Mouse (Mus musculus): Measurements from ENCODE around the gene D630003M21Rik. TPM values are rescaled to one million over a fixed set of nuclear protein-coding genes. Genes with fewer than 3 reads are reported as not detected.

Gene D630003M21Rik
- polyA plus RNA-seq, 1 experiment from 2014 or later: not detected

GRCm38 (mm10) chr2:158247852-158248251 lies 18.8 kb upstream of the D630003M21Rik start:
- Histone ChIP-seq H3K27ac (no peak overlapping the region), H3K79me2 (ENCODE audit: inconsistent target) (no peaks in the 10 kb centered on the region), H3K36me3 (ENCODE audit: inconsistent target) (no peaks in the 10 kb centered on the region), H3K4me3 (ENCODE audit: inconsistent target) (no peak overlapping the region)
- 88% methylated on average over 6 of the region's 6 CpGs for WGBS (ENCODE audit: missing documents)

- H3K36me3 ChIP-seq (ENCODE audit: inconsistent target): no peaks in the 10 kb centered on the region
- no peaks in the 10 kb centered on the region for H3K79me2 ChIP-seq (ENCODE audit: inconsistent target)
- no peak overlapping the region for H3K27ac ChIP-seq
- H3K4me3 ChIP-seq (ENCODE audit: inconsistent target): no peak overlapping the region
- 100% methylated on average over 2 of the region's 4 CpGs for whole genome bisulfite sequencing (ENCODE audit: missing documents)
These were observed 16.2 kb upstream of the D630003M21Rik start for GRCm38 (mm10) chr2:158245072-158245817.

GRCm38 (mm10) chr2:158243129-158243870 lies 14.3 kb upstream of the D630003M21Rik start:
- no peak overlapping the region for H3K4me3 ChIP-seq (ENCODE audit: inconsistent target)
- H3K36me3 ChIP-seq (ENCODE audit: inconsistent target): no peaks in the 10 kb centered on the region
- no peak overlapping the region for H3K27ac ChIP-seq
- H3K79me2 ChIP-seq (ENCODE audit: inconsistent target): no peaks in the 10 kb centered on the region
- WGBS (ENCODE audit: missing documents): 86% methylated on average over 18 of the region's 18 CpGs

GRCm38 (mm10) chr2:158242170-158242896 lies 13.3 kb upstream of the D630003M21Rik start:
- 88% methylated on average over 18 of the region's 18 CpGs for WGBS (ENCODE audit: missing documents)
- H3K27ac ChIP-seq: no peak overlapping the region
- no peaks in the 10 kb centered on the region for H3K36me3 ChIP-seq (ENCODE audit: inconsistent target)
- no peaks in the 10 kb centered on the region for H3K79me2 ChIP-seq (ENCODE audit: inconsistent target)
- no peak overlapping the region for H3K4me3 ChIP-seq (ENCODE audit: inconsistent target)

GRCm38 (mm10) chr2:158241126-158241738 lies 12.2 kb upstream of the D630003M21Rik start:
- H3K79me2 ChIP-seq (ENCODE audit: inconsistent target): no peaks in the 10 kb centered on the region
- H3K4me3 ChIP-seq (ENCODE audit: inconsistent target): no peak overlapping the region
- WGBS (ENCODE audit: missing documents): 81% methylated on average over 5 of the region's 5 CpGs
- no peaks in the 10 kb centered on the region for H3K36me3 ChIP-seq (ENCODE audit: inconsistent target)
- no peak overlapping the region for H3K27ac ChIP-seq

- Histone ChIP-seq H3K4me3 (ENCODE audit: inconsistent target) (no peak overlapping the region), H3K27ac (no peak overlapping the region), H3K79me2 (ENCODE audit: inconsistent target) (no peaks in the 10 kb centered on the region), H3K36me3 (ENCODE audit: inconsistent target) (no peaks in the 10 kb centered on the region)
- 99% methylated on average over 5 of the region's 5 CpGs for WGBS (ENCODE audit: missing documents)
These were observed 9.1 kb upstream of the D630003M21Rik start for GRCm38 (mm10) chr2:158238101-158238500.

GRCm38 (mm10) chr2:158236698-158237097 lies 7.7 kb upstream of the D630003M21Rik start:
- H3K79me2 ChIP-seq (ENCODE audit: inconsistent target): no peaks in the 10 kb centered on the region

GRCm38 (mm10) chr2:158233106-158233505 lies 4.1 kb upstream of the D630003M21Rik start:
- WGBS (ENCODE audit: missing documents): 36% methylated on average over 3 of the region's 3 CpGs

More at GRCm38 (mm10) chr2:158236698-158237097, 7.7 kb upstream of the D630003M21Rik start:
- H3K4me3 ChIP-seq (ENCODE audit: inconsistent target): no peak overlapping the region
- H3K27ac ChIP-seq: no peak overlapping the region
- H3K36me3 ChIP-seq (ENCODE audit: inconsistent target): no peaks in the 10 kb centered on the region

GRCm38 (mm10) chr2:158232414-158232813 lies 3.4 kb upstream of the D630003M21Rik start:
- no peaks in the 10 kb centered on the region for H3K79me2 ChIP-seq (ENCODE audit: inconsistent target)
- H3K27ac ChIP-seq: no peak overlapping the region
- no peak overlapping the region for H3K4me3 ChIP-seq (ENCODE audit: inconsistent target)
- 86% methylated on average over 3 of the region's 3 CpGs for WGBS (ENCODE audit: missing documents)
- no peaks in the 10 kb centered on the region for H3K36me3 ChIP-seq (ENCODE audit: inconsistent target)

More at GRCm38 (mm10) chr2:158233106-158233505, 4.1 kb upstream of the D630003M21Rik start:
- Histone ChIP-seq H3K79me2 (ENCODE audit: inconsistent target) (no peaks in the 10 kb centered on the region), H3K4me3 (ENCODE audit: inconsistent target) (no peak overlapping the region), H3K27ac (no peak overlapping the region), H3K36me3 (ENCODE audit: inconsistent target) (no peaks in the 10 kb centered on the region)

GRCm38 (mm10) chr2:158231071-158231470 lies 2.0 kb upstream of the D630003M21Rik start:
- Histone ChIP-seq H3K4me3 (ENCODE audit: inconsistent target) (no peak overlapping the region), H3K36me3 (ENCODE audit: inconsistent target) (no peaks in the 10 kb centered on the region), H3K79me2 (ENCODE audit: inconsistent target) (no peaks in the 10 kb centered on the region), H3K27ac (no peak overlapping the region)
- WGBS (ENCODE audit: missing documents): 92% methylated on average over 5 of the region's 5 CpGs

- H3K27ac ChIP-seq: no peak overlapping the region
- 93% methylated on average over 6 of the region's 6 CpGs for WGBS (ENCODE audit: missing documents)
- no peaks in the 10 kb centered on the region for H3K36me3 ChIP-seq (ENCODE audit: inconsistent target)
- H3K79me2 ChIP-seq (ENCODE audit: inconsistent target): no peaks in the 10 kb centered on the region
- no peak overlapping the region for H3K4me3 ChIP-seq (ENCODE audit: inconsistent target)
These were observed 1.6 kb upstream of the D630003M21Rik start for GRCm38 (mm10) chr2:158230617-158231016.

GRCm38 (mm10) chr2:158229503-158229892 lies 476 bp upstream of the D630003M21Rik start:
- H3K4me3 ChIP-seq (ENCODE audit: inconsistent target): no peak overlapping the region
- no peaks in the 10 kb centered on the region for H3K79me2 ChIP-seq (ENCODE audit: inconsistent target)
- no peaks in the 10 kb centered on the region for H3K36me3 ChIP-seq (ENCODE audit: inconsistent target)
- WGBS (ENCODE audit: missing documents): 39% methylated on average over 7 of the region's 7 CpGs
- H3K27ac ChIP-seq: no peak overlapping the region

- H3K79me2 ChIP-seq (ENCODE audit: inconsistent target): no peaks in the 10 kb centered on the region
- WGBS (ENCODE audit: missing documents): 79% methylated on average over 5 of the region's 5 CpGs
- H3K36me3 ChIP-seq (ENCODE audit: inconsistent target): no peaks in the 10 kb centered on the region
- H3K27ac ChIP-seq: no peak overlapping the region
- no peak overlapping the region for H3K4me3 ChIP-seq (ENCODE audit: inconsistent target)
These were observed 3.7 kb downstream of the D630003M21Rik start for GRCm38 (mm10) chr2:158225301-158225700.

GRCm38 (mm10) chr2:158223497-158223896 lies 5.5 kb downstream of the D630003M21Rik start:
- H3K79me2 ChIP-seq (ENCODE audit: inconsistent target): no peaks in the 10 kb centered on the region
- H3K27ac ChIP-seq: no peak overlapping the region
- no peak overlapping the region for H3K4me3 ChIP-seq (ENCODE audit: inconsistent target)
- no peaks in the 10 kb centered on the region for H3K36me3 ChIP-seq (ENCODE audit: inconsistent target)
- 86% methylated on average over 3 of the region's 3 CpGs for WGBS (ENCODE audit: missing documents)
